In genomic region chr5:103658921-103659320, GRCm38 (mm10) we compare ENCODE assay signal across 9 mouse cellular contexts. TPM values are rescaled to one million over a fixed set of nuclear protein-coding genes. Genes with fewer than 3 reads are reported as not detected.
DNase-seq lines count a peak whose midpoint lies in the region; ATAC-seq and TF ChIP-seq lines count a peak whose summit lies in the region.
"Had no signal": no experiment of that assay in that cellular context is flagged by ENCODE, and none has a peak within 500 bp of the region (broad histone marks: within the 10 kb centered on the region; RNA-seq: fewer than 3 reads in every experiment).

No protein-coding gene starts in this region.

- H3K4me3 ChIP-seq in midbrain, postnatal 0 days (ENCODE audit: low read depth, low read length) = no peak overlapping the region
- no peak overlapping the region for H3K4me3 ChIP-seq in midbrain, embryonic 16.5 days (ENCODE audit: low read depth, low read length)
- no peak overlapping the region for H3K4me3 ChIP-seq in stomach, postnatal 0 days (ENCODE audit: low read depth, low read length)
- no peak overlapping the region for H3K4me3 ChIP-seq in forebrain, embryonic 11.5 days (ENCODE audit: low read depth, low read length)
- H3K4me3 ChIP-seq: limb, embryonic 13.5 days had no signal

- TF ChIP-seq CTCF in midbrain, postnatal 0 days (IDR thresholded peaks at IDR 0.05) = peak; percentile 62
- peak; percentile 64 for TF ChIP-seq CTCF in stomach, postnatal 0 days (IDR thresholded peaks at IDR 0.05; ENCODE audit: low read depth)

- no peak overlapping the region for H3K27ac ChIP-seq in midbrain, postnatal 0 days (ENCODE audit: low read depth, low read length)
- no peak overlapping the region for H3K27ac ChIP-seq in midbrain, embryonic 16.5 days (ENCODE audit: low read length)
- no peak overlapping the region for H3K27ac ChIP-seq in stomach, postnatal 0 days (replicated peaks)
- no peak overlapping the region for H3K27ac ChIP-seq in forebrain, embryonic 11.5 days (ENCODE audit: low read depth, low read length)
- H3K27ac ChIP-seq: limb, embryonic 13.5 days had no signal

- no peak overlapping the region for H3K4me2 ChIP-seq in midbrain, postnatal 0 days (ENCODE audit: low read depth, low read length, poor library complexity, severe bottlenecking)
- no peak overlapping the region for H3K4me2 ChIP-seq in midbrain, embryonic 16.5 days (ENCODE audit: low read length)
- no peak overlapping the region for H3K4me2 ChIP-seq in stomach, postnatal 0 days (replicated peaks; ENCODE audit: low read depth)
- no peak overlapping the region for H3K4me2 ChIP-seq in forebrain, embryonic 11.5 days (ENCODE audit: low read depth, low read length, severe bottlenecking)
- H3K4me2 ChIP-seq: limb, embryonic 13.5 days had no signal

- ATAC-seq in midbrain, postnatal 0 days (ENCODE audit: low FRiP score) = no peak
- ATAC-seq in midbrain, embryonic 16.5 days = no peak
- ATAC-seq in stomach, postnatal 0 days (ENCODE audit: low FRiP score, low TSS enrichment) = no peak
- no peak for ATAC-seq in forebrain, embryonic 11.5 days (replicated peaks; ENCODE audit: low FRiP score)

- H3K27me3 ChIP-seq in midbrain, postnatal 0 days (ENCODE audit: insufficient read depth, low read length) = 0 out of 2 replicates have a peak, but pooled peaks cover 3% of the 10 kb centered on the region
- H3K27me3 ChIP-seq in midbrain, embryonic 16.5 days (ENCODE audit: control insufficient read depth, insufficient read depth, low read depth, low read length) = no peaks in the 10 kb centered on the region
- no peaks in the 10 kb centered on the region for H3K27me3 ChIP-seq in stomach, postnatal 0 days (ENCODE audit: control insufficient read depth, insufficient read depth, low read length)
- no peaks in the 10 kb centered on the region; the same call in 1 of the 2 replicates for H3K27me3 ChIP-seq in forebrain, embryonic 11.5 days (ENCODE audit: control insufficient read depth, insufficient read depth, low read length)

- DNase-seq in heart, postnatal 4 days = peak; percentile 29
- DNase-seq in heart, postnatal 10 days = no peak
- DNase-seq in midbrain, postnatal 0 days (ENCODE audit: low spot score) = peak; percentile 23
- DNase-seq in c-Kit-positive CD71-positive TER-119-positive erythroid progenitor cells, embryonic 14.5 days (ENCODE audit: low spot score) = peak; percentile 20
- no peak for DNase-seq in stomach, postnatal 0 days (ENCODE audit: low spot score)
- no peak for DNase-seq in forebrain, embryonic 11.5 days (ENCODE audit: low spot score)
- no peak for DNase-seq in heart, postnatal 25 days (ENCODE audit: low spot score)

- no peak overlapping the region for H3K9ac ChIP-seq in midbrain, postnatal 0 days (replicated peaks; ENCODE audit: low read length, poor library complexity, severe bottlenecking)
- H3K9ac ChIP-seq in midbrain, embryonic 16.5 days (ENCODE audit: low read depth, low read length) = no peak overlapping the region
- H3K9ac ChIP-seq in stomach, postnatal 0 days (ENCODE audit: low read length) = no peak overlapping the region
- H3K9ac ChIP-seq in forebrain, embryonic 11.5 days (ENCODE audit: low read length) = no peak overlapping the region
- H3K9ac ChIP-seq: limb, embryonic 13.5 days had no signal

- H3K4me1 ChIP-seq in midbrain, postnatal 0 days (ENCODE audit: insufficient read depth, low read length) = 0 out of 2 replicates have a peak, but pooled peaks cover 2% of the 10 kb centered on the region
- no peaks in the 10 kb centered on the region for H3K4me1 ChIP-seq in midbrain, embryonic 16.5 days (ENCODE audit: control insufficient read depth, insufficient read depth, low read length)
- no peaks in the 10 kb centered on the region for H3K4me1 ChIP-seq in stomach, postnatal 0 days (replicated peaks; ENCODE audit: control insufficient read depth, insufficient read depth)
- no peaks in the 10 kb centered on the region for H3K4me1 ChIP-seq in forebrain, embryonic 11.5 days (replicated peaks; ENCODE audit: control insufficient read depth, insufficient read depth, low read length)
- H3K4me1 ChIP-seq: limb, embryonic 13.5 days had no signal

- no peaks in the 10 kb centered on the region for H3K9me3 ChIP-seq in midbrain, postnatal 0 days (ENCODE audit: low read length)
- no peaks in the 10 kb centered on the region for H3K9me3 ChIP-seq in midbrain, embryonic 16.5 days (replicated peaks; ENCODE audit: control insufficient read depth, low read length, poor library complexity, severe bottlenecking)
- no peaks in the 10 kb centered on the region for H3K9me3 ChIP-seq in stomach, postnatal 0 days (ENCODE audit: control insufficient read depth, low read length)
- H3K9me3 ChIP-seq in forebrain, embryonic 11.5 days (ENCODE audit: control insufficient read depth, low read length) = no peaks in the 10 kb centered on the region
- H3K9me3 ChIP-seq: limb, embryonic 13.5 days had no signal

- H3K36me3 ChIP-seq in midbrain, postnatal 0 days (ENCODE audit: insufficient read depth, low read length) = no peaks in the 10 kb centered on the region
- no peaks in the 10 kb centered on the region for H3K36me3 ChIP-seq in midbrain, embryonic 16.5 days (ENCODE audit: control insufficient read depth, insufficient read depth, low read length)
- no peaks in the 10 kb centered on the region for H3K36me3 ChIP-seq in stomach, postnatal 0 days (ENCODE audit: control insufficient read depth, insufficient read depth, low read length)
- no peaks in the 10 kb centered on the region for H3K36me3 ChIP-seq in forebrain, embryonic 11.5 days (ENCODE audit: control insufficient read depth, insufficient read depth, low read length)
- H3K36me3 ChIP-seq: limb, embryonic 13.5 days had no signal

- WGBS in midbrain, postnatal 0 days = 72% methylated on average over 5 of the region's 5 CpGs
- 69% methylated on average over 5 of the region's 5 CpGs for WGBS in midbrain, embryonic 16.5 days
- 61% methylated on average over 5 of the region's 5 CpGs for WGBS in stomach, postnatal 0 days
- WGBS in forebrain, embryonic 11.5 days = 70% methylated on average over 5 of the region's 5 CpGs

- TF ChIP-seq EP300 in stomach, postnatal 0 days (optimal IDR thresholded peaks at IDR 0.05) = no peak

- intact Hi-C loops in heart, postnatal 10 days (cut with DNase I) = loop anchor here (1.0 to 2.0 kb wide), 3 partner anchors 38 to 315 kb away; no protein-coding TSS in a partner anchor
- intact Hi-C loops in heart, postnatal 25 days (cut with DNase I) = loop anchor here (1.0 to 5.0 kb wide), 3 partner anchors 47 to 304 kb away; no protein-coding TSS in a partner anchor

RNA-seq across cellular contexts. Expression of gene 1700016H13Rik, which starts 3.1 kb away (rescaled TPM):
- under 1 TPM in 1 of 2 experiments, not detected in 1; 0.33 TPM for total RNA-seq in heart, postnatal 4 days (2021)
- not detected for total RNA-seq in heart, postnatal 10 days (2021)
- 0.61 TPM in 1 of 2 replicates, not detected in the other for total RNA-seq in midbrain, postnatal 0 days (2014; rRNA removed)
- 0.25 and 0.30 TPM in 2 replicates for polyA plus RNA-seq in midbrain, postnatal 0 days (2015; fragmentation: Nextera tagmentation; extraction: Ambion mirVana)
- 0.29 and 0.34 TPM in 2 replicates for polyA plus RNA-seq in midbrain, embryonic 16.5 days (2015; fragmentation: Nextera tagmentation; extraction: Ambion mirVana)
- polyA plus RNA-seq in stomach, postnatal 0 days (2015; fragmentation: Nextera tagmentation; extraction: Ambion mirVana) = 0.34 and 0.35 TPM in 2 replicates
- 0.39 and 0.68 TPM in 2 replicates for polyA plus RNA-seq in forebrain, embryonic 11.5 days (2014; fragmentation: Nextera tagmentation; extraction: Ambion mirVana)
- not detected for total RNA-seq in heart, postnatal 25 days (2021)
- polyA plus RNA-seq: limb, embryonic 13.5 days had no signal

RNA-seq across cellular contexts. Expression of gene Slc10a6, which starts 29.7 kb away (rescaled TPM):
- total RNA-seq in heart, postnatal 4 days (2021) = 1 to 10 TPM; 1.4 to 1.6 TPM
- 1 to 10 TPM; 1.6 to 8.5 TPM for total RNA-seq in heart, postnatal 10 days (2021)
- 1.7 TPM in 1 of 2 replicates, not detected in the other for total RNA-seq in midbrain, postnatal 0 days (2014; rRNA removed)
- polyA plus RNA-seq in midbrain, postnatal 0 days (2015; fragmentation: Nextera tagmentation; extraction: Ambion mirVana) = not detected in 2 replicates
- 0.16 and 0.39 TPM in 2 replicates for polyA plus RNA-seq in midbrain, embryonic 16.5 days (2015; fragmentation: Nextera tagmentation; extraction: Ambion mirVana)
- 30.7 and 31.8 TPM in 2 replicates for polyA plus RNA-seq in stomach, postnatal 0 days (2015; fragmentation: Nextera tagmentation; extraction: Ambion mirVana)
- not detected in 2 replicates for polyA plus RNA-seq in forebrain, embryonic 11.5 days (2014; fragmentation: Nextera tagmentation; extraction: Ambion mirVana)
- 1 to 10 TPM; 4.8 to 4.9 TPM for total RNA-seq in heart, postnatal 25 days (2021)
- polyA plus RNA-seq: limb, embryonic 13.5 days had no signal

RNA-seq across cellular contexts. Expression of gene Aff1, which starts 33.3 kb away (rescaled TPM):
- total RNA-seq in heart, postnatal 4 days (2021) = 10 to 100 TPM; 38.3 to 39.9 TPM
- total RNA-seq in heart, postnatal 10 days (2021) = 10 to 100 TPM; 38.4 to 56.7 TPM
- total RNA-seq in midbrain, postnatal 0 days (2014; rRNA removed) = 5.7 and 6.4 TPM in 2 replicates
- polyA plus RNA-seq in midbrain, postnatal 0 days (2015; fragmentation: Nextera tagmentation; extraction: Ambion mirVana) = 0.82 and 1.6 TPM in 2 replicates
- polyA plus RNA-seq in midbrain, embryonic 16.5 days (2015; fragmentation: Nextera tagmentation; extraction: Ambion mirVana) = 1.2 and 2.1 TPM in 2 replicates
- polyA plus RNA-seq in stomach, postnatal 0 days (2015; fragmentation: Nextera tagmentation; extraction: Ambion mirVana) = 4.3 and 4.9 TPM in 2 replicates
- 7.1 and 7.9 TPM in 2 replicates for polyA plus RNA-seq in forebrain, embryonic 11.5 days (2014; fragmentation: Nextera tagmentation; extraction: Ambion mirVana)
- 10 to 100 TPM; 37.4 to 42.7 TPM for total RNA-seq in heart, postnatal 25 days (2021)

Comparison
In these comparisons a context has a peak if more than half of its experiments do, and no peak if none do; other contexts are left out.
1. DNase-seq: peak in heart, postnatal 4 days (single experiment), midbrain, postnatal 0 days (single experiment) and c-Kit-positive CD71-positive TER-119-positive erythroid progenitor cells, embryonic 14.5 days (single experiment); none in heart, postnatal 10 days (0 of 2), stomach, postnatal 0 days (single experiment), forebrain, embryonic 11.5 days (single experiment) and heart, postnatal 25 days (single experiment).